Mouse (Mus musculus): ENCODE results near the gene B3galt4. TPM values are rescaled to one million over a fixed set of nuclear protein-coding genes. Genes with fewer than 3 reads are reported as not detected.
A peak's percentile ranks its signal among the peaks of the same experiment; 100 is the strongest.

B3galt4 gene
- polyA plus RNA-seq, 1 experiment from 2014 or later, result 15.2 TPM

DNA sequence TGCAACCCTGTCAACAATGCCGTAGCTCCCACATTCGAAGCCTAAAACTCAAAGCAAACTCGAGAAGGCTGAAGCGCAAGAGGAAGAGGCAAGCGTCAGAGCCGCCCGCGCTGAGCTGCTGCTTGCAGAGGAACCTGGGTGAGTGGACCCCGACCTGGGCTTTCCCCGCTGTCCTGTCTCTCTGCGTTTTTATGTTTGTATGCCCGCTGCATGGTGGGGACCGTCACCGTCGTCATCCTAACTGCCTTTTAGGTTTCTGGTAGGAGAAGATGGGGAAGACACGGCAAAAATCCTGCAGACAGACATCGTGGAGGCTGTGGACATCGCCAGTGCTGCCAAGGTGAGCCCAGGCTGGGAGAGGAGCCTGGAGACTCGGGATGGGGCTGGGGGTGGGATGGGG is 9.9 kb downstream of the B3galt4 start:
- Histone ChIP-seq H3K9ac (ENCODE audit: low read length) (peak overlapping the region; percentile 85), H3K27ac (replicated peaks) (no peak overlapping the region), H3K4me2 (replicated peaks; ENCODE audit: low read depth) (peak overlapping the region; percentile 92), H3K9me3 (ENCODE audit: control insufficient read depth, low read length) (no peaks in the 10 kb centered on the region), H3K27me3 (ENCODE audit: control insufficient read depth, insufficient read depth, low read length) (no peaks in the 10 kb centered on the region), H3K36me3 (ENCODE audit: control insufficient read depth, insufficient read depth, low read length) (peaks cover 4% of the 10 kb centered on the region), H3K4me3 (ENCODE audit: low read depth, low read length) (peak overlapping the region; percentile 70), H3K4me1 (replicated peaks; ENCODE audit: control insufficient read depth, insufficient read depth) (peaks cover 6% of the 10 kb centered on the region; the same call in 1 of the 2 replicates)
- 48% methylated on average over 19 of the region's 19 CpGs for WGBS
- TF ChIP-seq CTCF (IDR thresholded peaks at IDR 0.05; ENCODE audit: low read depth), result no peak
- no peak for TF ChIP-seq EP300 (optimal IDR thresholded peaks at IDR 0.05)
- ATAC-seq (ENCODE audit: low FRiP score, low TSS enrichment), result no peak
- no peak for DNase-seq (ENCODE audit: low spot score)

DNA sequence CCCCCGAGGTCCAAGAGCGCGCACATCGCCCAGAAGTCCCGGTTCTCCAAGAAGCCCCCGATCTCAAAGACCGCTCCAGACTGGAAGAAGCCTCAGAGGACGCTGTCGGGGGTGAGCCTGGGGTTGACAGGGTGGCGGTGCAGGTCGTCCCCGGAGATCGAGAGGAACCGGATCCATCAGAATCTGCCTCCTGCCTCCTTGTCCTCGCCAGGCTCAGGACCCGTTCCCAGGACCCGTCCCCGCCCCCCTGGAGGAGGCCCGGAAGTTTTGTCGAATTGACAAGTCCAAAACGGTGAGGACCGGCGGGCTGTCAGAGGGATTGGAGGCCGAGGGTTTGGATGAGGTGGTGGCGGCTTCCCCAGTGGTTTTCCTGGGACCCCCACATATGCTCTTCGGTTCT is 10.3 kb downstream of the B3galt4 start:
- ATAC-seq (ENCODE audit: low FRiP score, low TSS enrichment), result peak; percentile 5; the same call in 1 of the 2 replicates
- Histone ChIP-seq H3K9ac (ENCODE audit: low read length) (peak overlapping the region; percentile 85), H3K4me2 (replicated peaks; ENCODE audit: low read depth) (peak overlapping the region; percentile 92), H3K4me1 (replicated peaks; ENCODE audit: control insufficient read depth, insufficient read depth) (peaks cover 6% of the 10 kb centered on the region; the same call in 1 of the 2 replicates), H3K36me3 (ENCODE audit: control insufficient read depth, insufficient read depth, low read length) (peaks cover 4% of the 10 kb centered on the region), H3K27me3 (ENCODE audit: control insufficient read depth, insufficient read depth, low read length) (no peaks in the 10 kb centered on the region), H3K9me3 (ENCODE audit: control insufficient read depth, low read length) (no peaks in the 10 kb centered on the region), H3K27ac (replicated peaks) (no peak overlapping the region), H3K4me3 (ENCODE audit: low read depth, low read length) (peak overlapping the region; percentile 70)
- WGBS, result 1% methylated on average over 26 of the region's 26 CpGs
- peak; percentile 46 for DNase-seq (ENCODE audit: low spot score)
- no peak for TF ChIP-seq EP300 (optimal IDR thresholded peaks at IDR 0.05)
- no peak for TF ChIP-seq CTCF (IDR thresholded peaks at IDR 0.05; ENCODE audit: low read depth)

DNA sequence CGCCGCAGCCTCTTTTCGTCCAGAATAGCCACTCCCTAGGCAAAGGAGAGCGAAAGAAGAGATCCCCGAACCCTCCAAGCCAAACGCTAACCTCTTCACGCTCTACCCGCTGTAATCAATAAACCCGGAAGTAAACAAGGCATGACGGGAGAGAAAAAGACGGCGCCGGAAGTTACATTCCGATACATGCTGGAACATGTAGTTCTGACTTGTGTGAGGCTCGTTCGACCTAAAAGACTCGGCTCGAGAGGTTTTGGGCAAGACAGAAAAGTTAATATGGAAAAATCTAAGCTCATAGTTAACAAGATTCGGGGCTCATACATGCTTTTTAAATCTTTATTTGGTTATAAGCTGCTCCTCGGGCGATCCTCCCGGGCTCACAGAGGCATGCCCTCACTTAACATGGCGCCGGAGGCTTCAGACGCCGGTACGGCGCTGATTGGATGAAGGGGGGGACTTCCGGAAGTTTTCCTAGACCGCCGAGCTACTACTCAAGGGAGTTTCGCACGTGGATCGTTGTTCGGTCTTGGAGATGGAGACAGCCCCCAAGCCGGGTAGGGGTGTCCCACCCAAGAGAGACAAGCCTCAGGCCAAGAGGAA is 11.0 kb downstream of the B3galt4 start, which contains the start of the genes Pfdn6 and Wdr46:
TSS of gene Pfdn6 (minus strand) at position 138 of the 600 bp plus-strand sequence.
TSS of gene Wdr46 (plus strand) at position 455 of the 600 bp plus-strand sequence.
- peaks cover 4% of the 10 kb centered on the region for H3K36me3 ChIP-seq (ENCODE audit: control insufficient read depth, insufficient read depth, low read length)
- no peak within 1 kb of the TSS for H3K27ac ChIP-seq (replicated peaks)
- H3K4me1 ChIP-seq (replicated peaks; ENCODE audit: control insufficient read depth, insufficient read depth), result peaks cover 6% of the 10 kb centered on the region; the same call in 1 of the 2 replicates
- peak within 1 kb of the TSS; percentile 92 for H3K4me2 ChIP-seq (replicated peaks; ENCODE audit: low read depth)
- WGBS, result under 1% methylated on average over 36 of the region's 36 CpGs
- TF ChIP-seq EP300 (optimal IDR thresholded peaks at IDR 0.05), result peak; percentile 60
- TF ChIP-seq CTCF (IDR thresholded peaks at IDR 0.05; ENCODE audit: low read depth), result no peak
- no peaks in the 10 kb centered on the region for H3K27me3 ChIP-seq (ENCODE audit: control insufficient read depth, insufficient read depth, low read length)
- H3K9me3 ChIP-seq (ENCODE audit: control insufficient read depth, low read length), result no peaks in the 10 kb centered on the region
- peak within 1 kb of the TSS; percentile 70 for H3K4me3 ChIP-seq (ENCODE audit: low read depth, low read length)
- DNase-seq (ENCODE audit: low spot score) (peak; percentile 89), ATAC-seq (ENCODE audit: low FRiP score, low TSS enrichment) (peak; percentile 86)
- H3K9ac ChIP-seq (ENCODE audit: low read length), result peak within 1 kb of the TSS; percentile 85

DNA sequence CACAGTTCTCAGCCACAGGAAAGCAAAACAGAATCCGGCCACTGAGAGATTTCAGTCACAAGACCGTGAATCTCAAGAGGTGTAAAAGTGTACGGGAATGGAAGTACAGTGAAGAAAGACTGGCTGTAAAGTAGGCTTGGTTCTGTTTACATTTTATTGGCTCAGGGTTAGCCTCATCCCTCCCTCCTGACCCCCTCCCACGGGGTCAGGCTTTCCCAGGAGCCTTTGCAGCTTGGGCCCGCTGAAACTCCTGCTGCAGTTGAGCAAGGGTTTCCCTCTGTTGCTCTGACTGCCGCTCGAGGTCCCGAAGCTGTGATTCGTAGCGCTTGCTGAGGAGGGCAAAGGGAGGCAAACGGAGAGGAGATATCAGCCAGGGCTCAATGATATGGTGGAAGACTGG is 12.5 kb downstream of the B3galt4 start:
- H3K27ac ChIP-seq (replicated peaks), result no peak overlapping the region
- WGBS, result 73% methylated on average over 11 of the region's 11 CpGs
- no peaks in the 10 kb centered on the region for H3K36me3 ChIP-seq (ENCODE audit: control insufficient read depth, insufficient read depth, low read length)
- TF ChIP-seq EP300 (optimal IDR thresholded peaks at IDR 0.05) (no peak), CTCF (IDR thresholded peaks at IDR 0.05; ENCODE audit: low read depth) (no peak)
- no peak overlapping the region for H3K4me3 ChIP-seq (ENCODE audit: low read depth, low read length)
- ATAC-seq (ENCODE audit: low FRiP score, low TSS enrichment), result no peak
- peak overlapping the region; percentile 85; the same call in 1 of the 2 replicates for H3K9ac ChIP-seq (ENCODE audit: low read length)
- no peaks in the 10 kb centered on the region for H3K27me3 ChIP-seq (ENCODE audit: control insufficient read depth, insufficient read depth, low read length)
- peaks cover 6% of the 10 kb centered on the region; the same call in 1 of the 2 replicates for H3K4me1 ChIP-seq (replicated peaks; ENCODE audit: control insufficient read depth, insufficient read depth)
- no peak for DNase-seq (ENCODE audit: low spot score)
- H3K4me2 ChIP-seq (replicated peaks; ENCODE audit: low read depth), result no peak overlapping the region
- H3K9me3 ChIP-seq (ENCODE audit: control insufficient read depth, low read length), result no peaks in the 10 kb centered on the region

DNA sequence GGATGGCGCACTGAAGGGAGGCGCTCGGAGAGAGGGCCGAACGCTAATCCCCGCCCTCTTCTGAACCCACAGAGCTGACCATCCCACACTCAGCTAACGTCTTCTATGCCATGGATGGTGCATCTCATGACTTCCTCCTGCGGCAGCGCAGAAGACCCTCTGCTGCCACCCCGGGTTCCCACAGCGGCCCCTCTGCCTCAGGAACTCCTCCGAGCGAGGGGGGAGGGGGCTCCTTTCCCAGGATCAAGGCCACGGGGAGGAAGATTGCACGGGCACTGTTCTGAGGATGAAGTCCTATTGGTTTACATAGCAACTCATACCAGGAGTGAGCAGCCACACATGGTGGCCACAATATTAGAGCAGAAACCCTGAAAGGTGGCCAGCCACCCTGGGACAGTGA is 14.3 kb downstream of the B3galt4 start:
- Histone ChIP-seq H3K36me3 (ENCODE audit: control insufficient read depth, insufficient read depth, low read length) (peaks cover 3% of the 10 kb centered on the region; the same call in 1 of the 2 replicates), H3K27me3 (ENCODE audit: control insufficient read depth, insufficient read depth, low read length) (no peaks in the 10 kb centered on the region)
- 86% methylated on average over 15 of the region's 15 CpGs for WGBS

DNA sequence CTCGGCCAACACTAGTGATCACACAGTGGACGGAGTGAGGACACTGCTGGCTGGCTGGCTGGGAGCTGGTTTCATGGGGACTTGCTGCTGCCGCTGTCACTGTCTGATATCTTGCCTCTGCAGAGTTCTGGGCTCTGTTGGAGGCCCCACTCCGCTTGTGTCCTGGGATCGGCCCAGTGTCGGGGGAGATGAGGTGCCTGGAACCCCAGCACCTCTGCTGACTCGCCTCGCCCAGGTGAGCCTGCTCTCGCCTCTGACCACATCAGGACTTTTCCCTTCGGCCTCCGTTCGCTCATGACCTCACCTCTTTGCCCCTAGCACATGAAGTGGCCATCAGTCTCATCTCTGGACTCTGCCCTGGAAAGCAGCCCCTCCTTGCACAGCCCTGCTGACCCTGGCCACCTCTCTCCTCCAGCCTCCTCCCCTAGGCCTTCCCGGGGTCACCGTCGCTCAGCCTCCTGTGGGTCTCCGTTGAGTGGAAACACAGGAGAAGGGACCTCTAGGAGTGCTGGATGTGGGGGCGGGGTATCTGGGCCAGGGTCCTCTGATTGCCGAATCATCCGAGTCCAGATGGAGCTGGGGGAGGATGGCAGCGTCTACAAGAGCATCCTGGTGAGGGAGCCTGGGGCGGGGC is 15.7 kb downstream of the B3galt4 start:
- no peak for DNase-seq (ENCODE audit: low spot score)
- H3K4me3 ChIP-seq (ENCODE audit: low read depth, low read length), result no peak overlapping the region
- H3K36me3 ChIP-seq (ENCODE audit: control insufficient read depth, insufficient read depth, low read length), result peaks cover 3% of the 10 kb centered on the region; the same call in 1 of the 2 replicates
- no peak for TF ChIP-seq CTCF (IDR thresholded peaks at IDR 0.05; ENCODE audit: low read depth)
- no peak for TF ChIP-seq EP300 (optimal IDR thresholded peaks at IDR 0.05)
- WGBS, result 85% methylated on average over 21 of the region's 21 CpGs
- H3K4me2 ChIP-seq (replicated peaks; ENCODE audit: low read depth), result no peak overlapping the region
- no peaks in the 10 kb centered on the region for H3K9me3 ChIP-seq (ENCODE audit: control insufficient read depth, low read length)
- H3K4me1 ChIP-seq (replicated peaks; ENCODE audit: control insufficient read depth, insufficient read depth), result no peaks in the 10 kb centered on the region
- H3K9ac ChIP-seq (ENCODE audit: low read length), result no peak overlapping the region
- no peaks in the 10 kb centered on the region for H3K27me3 ChIP-seq (ENCODE audit: control insufficient read depth, insufficient read depth, low read length)
- H3K27ac ChIP-seq (replicated peaks), result no peak overlapping the region
- no peak for ATAC-seq (ENCODE audit: low FRiP score, low TSS enrichment)

More for the DNA sequence above, 14.3 kb downstream of the B3galt4 start:
- H3K27ac ChIP-seq (replicated peaks), result no peak overlapping the region
- H3K9ac ChIP-seq (ENCODE audit: low read length), result no peak overlapping the region
- TF ChIP-seq CTCF (IDR thresholded peaks at IDR 0.05; ENCODE audit: low read depth), result no peak
- TF ChIP-seq EP300 (optimal IDR thresholded peaks at IDR 0.05), result no peak
- DNase-seq (ENCODE audit: low spot score), result no peak
- H3K9me3 ChIP-seq (ENCODE audit: control insufficient read depth, low read length), result no peaks in the 10 kb centered on the region
- H3K4me3 ChIP-seq (ENCODE audit: low read depth, low read length), result no peak overlapping the region
- H3K4me2 ChIP-seq (replicated peaks; ENCODE audit: low read depth), result no peak overlapping the region
- H3K4me1 ChIP-seq (replicated peaks; ENCODE audit: control insufficient read depth, insufficient read depth), result peaks cover 6% of the 10 kb centered on the region; the same call in 1 of the 2 replicates
- no peak for ATAC-seq (ENCODE audit: low FRiP score, low TSS enrichment)

All from stomach, postnatal 0 days (tissue).